ENCODE assay signal across 7 mouse cellular contexts in the genomic region with DNA sequence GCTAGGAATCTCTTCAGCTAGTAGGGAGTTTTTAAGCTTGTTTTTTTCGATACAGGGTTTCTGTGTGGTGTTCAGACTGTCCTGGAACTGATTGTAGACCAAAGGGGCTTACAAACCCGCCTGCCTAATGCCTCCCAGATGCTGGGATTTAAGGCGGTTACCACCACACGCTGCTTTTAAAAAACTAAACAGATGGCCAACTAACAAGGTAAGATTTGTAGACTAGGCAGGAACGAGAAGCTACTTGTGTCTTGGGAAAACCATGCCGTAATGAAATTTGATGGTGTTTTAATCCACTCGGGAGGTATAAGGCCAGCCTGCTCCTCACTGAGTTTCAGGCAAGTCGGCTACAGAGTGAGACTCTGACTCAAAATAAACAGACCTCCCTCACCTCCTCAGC. TPM values are rescaled to one million over a fixed set of nuclear protein-coding genes. Genes with fewer than 3 reads are reported as not detected.
A peak's percentile ranks its signal among the peaks of the same experiment; 100 is the strongest.
DNase-seq lines count a peak whose midpoint lies in the region; ATAC-seq and TF ChIP-seq lines count a peak whose summit lies in the region.

No protein-coding gene starts in this region.

- no peak for TF ChIP-seq CTCF in lung, postnatal 0 days (IDR thresholded peaks at IDR 0.05)

- 14% methylated on average over 8 of the region's 8 CpGs for WGBS in lung, postnatal 0 days
- 12% methylated on average over 8 of the region's 8 CpGs for WGBS in embryonic facial prominence, embryonic 10.5 days
- 22% methylated on average over 8 of the region's 8 CpGs for WGBS in hindbrain, embryonic 10.5 days

- peak overlapping the region; percentile 86 for H3K4me2 ChIP-seq in lung, postnatal 0 days (replicated peaks; ENCODE audit: low read depth, low read length)

- peak overlapping the region; percentile 72 for H3K4me3 ChIP-seq in lung, postnatal 0 days (ENCODE audit: low read depth, low read length)
- H3K4me3 ChIP-seq in embryonic facial prominence, embryonic 10.5 days = peak overlapping the region; percentile 77
- peak overlapping the region; percentile 83 for H3K4me3 ChIP-seq in hindbrain, embryonic 10.5 days

- H3K36me3 ChIP-seq in lung, postnatal 0 days (ENCODE audit: insufficient read depth, low read length) = no peaks in the 10 kb centered on the region; the same call in 1 of the 2 replicates
- peaks cover 74% of the 10 kb centered on the region for H3K36me3 ChIP-seq in embryonic facial prominence, embryonic 10.5 days (replicated peaks)
- H3K36me3 ChIP-seq in hindbrain, embryonic 10.5 days = peaks cover 70% of the 10 kb centered on the region

- no peaks in the 10 kb centered on the region for H3K27me3 ChIP-seq in lung, postnatal 0 days (replicated peaks; ENCODE audit: insufficient read depth, low read length)
- H3K27me3 ChIP-seq in embryonic facial prominence, embryonic 10.5 days (replicated peaks; ENCODE audit: low read depth, poor library complexity, severe bottlenecking) = no peaks in the 10 kb centered on the region
- H3K27me3 ChIP-seq in hindbrain, embryonic 10.5 days (ENCODE audit: insufficient read depth, poor library complexity, severe bottlenecking) = no peaks in the 10 kb centered on the region

- H3K9ac ChIP-seq in lung, postnatal 0 days (replicated peaks; ENCODE audit: low read depth) = peak overlapping the region; percentile 75

- no peaks in the 10 kb centered on the region for H3K9me3 ChIP-seq in lung, postnatal 0 days (ENCODE audit: low read length)
- no peaks in the 10 kb centered on the region for H3K9me3 ChIP-seq in embryonic facial prominence, embryonic 10.5 days
- H3K9me3 ChIP-seq in hindbrain, embryonic 10.5 days = no peaks in the 10 kb centered on the region

- peak; percentile 39 for DNase-seq in lung, postnatal 0 days (ENCODE audit: low spot score)
- DNase-seq in lung, postnatal 14 days = no peak
- DNase-seq in embryonic facial prominence, embryonic 10.5 days (ENCODE audit: low spot score) = peak; percentile 71
- peak; percentile 34 for DNase-seq in hindbrain, embryonic 10.5 days (ENCODE audit: low spot score)
- DNase-seq in lung, postnatal 36 days = peak; percentile 2
- DNase-seq in retina, postnatal 1 day = no peak
- DNase-seq in layer of hippocampus, postnatal 36 days = no peak

- H3K4me1 ChIP-seq in lung, postnatal 0 days (ENCODE audit: insufficient read depth, low read depth, low read length) = no peaks in the 10 kb centered on the region
- H3K4me1 ChIP-seq in embryonic facial prominence, embryonic 10.5 days = peaks cover 23% of the 10 kb centered on the region
- H3K4me1 ChIP-seq in hindbrain, embryonic 10.5 days (replicated peaks) = peaks cover 21% of the 10 kb centered on the region

- peak overlapping the region; percentile 95 for H3K27ac ChIP-seq in lung, postnatal 0 days (ENCODE audit: low read length)
- H3K27ac ChIP-seq in embryonic facial prominence, embryonic 10.5 days (replicated peaks) = peak overlapping the region; percentile 94
- H3K27ac ChIP-seq in hindbrain, embryonic 10.5 days = peak overlapping the region; percentile 92

- no peak for TF ChIP-seq EP300 in lung, postnatal 0 days (IDR thresholded peaks at IDR 0.05)

- ATAC-seq in lung, postnatal 0 days = peak; percentile 32; the same call in 1 of the 2 replicates

RNA-seq across cellular contexts. Expression of gene Hax1, which starts 0.5 kb away (rescaled TPM):
- polyA plus RNA-seq in lung, postnatal 0 days (2015; fragmentation: Nextera tagmentation; extraction: Ambion mirVana) = 80.5 and 93.6 TPM in 2 replicates
- polyA plus RNA-seq in embryonic facial prominence, embryonic 10.5 days (2016; fragmentation: Nextera tagmentation; extraction: Ambion mirVana) = 200 and 206 TPM in 2 replicates
- 181 and 189 TPM in 2 replicates for polyA plus RNA-seq in hindbrain, embryonic 10.5 days (2016; fragmentation: Nextera tagmentation; extraction: Ambion mirVana)
- total RNA-seq in layer of hippocampus, postnatal 36 days (2021) = 10 to 100 TPM; 97.5 to 98.2 TPM

RNA-seq across cellular contexts. Expression of gene Atp8b2, which starts 35.8 kb away (rescaled TPM):
- polyA plus RNA-seq in lung, postnatal 0 days (2015; fragmentation: Nextera tagmentation; extraction: Ambion mirVana) = 7.1 and 7.4 TPM in 2 replicates
- polyA plus RNA-seq in embryonic facial prominence, embryonic 10.5 days (2016; fragmentation: Nextera tagmentation; extraction: Ambion mirVana) = 12.6 and 13.3 TPM in 2 replicates
- 13.7 and 14.5 TPM in 2 replicates for polyA plus RNA-seq in hindbrain, embryonic 10.5 days (2016; fragmentation: Nextera tagmentation; extraction: Ambion mirVana)
- 10 to 100 TPM; 82.7 to 86.9 TPM for total RNA-seq in layer of hippocampus, postnatal 36 days (2021)

RNA-seq across cellular contexts. Expression of gene 4933434E20Rik, which starts 52.3 kb away (rescaled TPM):
- 144 and 146 TPM in 2 replicates for polyA plus RNA-seq in lung, postnatal 0 days (2015; fragmentation: Nextera tagmentation; extraction: Ambion mirVana)
- polyA plus RNA-seq in embryonic facial prominence, embryonic 10.5 days (2016; fragmentation: Nextera tagmentation; extraction: Ambion mirVana) = 181 and 195 TPM in 2 replicates
- polyA plus RNA-seq in hindbrain, embryonic 10.5 days (2016; fragmentation: Nextera tagmentation; extraction: Ambion mirVana) = 219 and 222 TPM in 2 replicates
- total RNA-seq in layer of hippocampus, postnatal 36 days (2021) = 10 to 100 TPM; 90.6 to 95.5 TPM

RNA-seq across cellular contexts. Expression of gene Ubap2l, which starts 53.3 kb away (rescaled TPM):
- 101 and 118 TPM in 2 replicates for polyA plus RNA-seq in lung, postnatal 0 days (2015; fragmentation: Nextera tagmentation; extraction: Ambion mirVana)
- 240 and 243 TPM in 2 replicates for polyA plus RNA-seq in embryonic facial prominence, embryonic 10.5 days (2016; fragmentation: Nextera tagmentation; extraction: Ambion mirVana)
- 199 and 208 TPM in 2 replicates for polyA plus RNA-seq in hindbrain, embryonic 10.5 days (2016; fragmentation: Nextera tagmentation; extraction: Ambion mirVana)
- total RNA-seq in layer of hippocampus, postnatal 36 days (2021) = 100 to 1,000 TPM; 149 to 181 TPM

Comparison
In these comparisons a context has a peak if more than half of its experiments do, and no peak if none do; other contexts are left out.
1. DNase-seq: peak in lung, postnatal 0 days (single experiment), embryonic facial prominence, embryonic 10.5 days (single experiment), hindbrain, embryonic 10.5 days (single experiment) and lung, postnatal 36 days (single experiment); none in lung, postnatal 14 days (single experiment), retina, postnatal 1 day (single experiment) and layer of hippocampus, postnatal 36 days (0 of 2).
2. Peak in every context shown above with its lines, with median percentiles within 50 percentile points of each other: H3K27ac ChIP-seq and H3K4me3 ChIP-seq.